Mouse (Mus musculus): ENCODE data around the gene Fam92b. TPM values are rescaled to one million over a fixed set of nuclear protein-coding genes. Genes with fewer than 3 reads are reported as not detected.

Fam92b gene
- polyA plus RNA-seq, 1 experiment from 2014 or later: not detected

GRCm38 (mm10) chr8:120151151-120151550 is 26.1 kb downstream of the Fam92b start:
- Histone ChIP-seq H3K9me3 (replicated peaks) (no peaks in the 10 kb centered on the region), H3K4me3 (no peak overlapping the region), H3K4me2 (no peak overlapping the region), H3K9ac (no peak overlapping the region), H3K27me3 (replicated peaks) (no peaks in the 10 kb centered on the region), H3K4me1 (replicated peaks) (peaks cover 14% of the 10 kb centered on the region; the same call in 1 of the 2 replicates), H3K36me3 (peaks cover 43% of the 10 kb centered on the region), H3K27ac (ENCODE audit: poor library complexity, severe bottlenecking) (no peak overlapping the region)
- WGBS: 65% methylated on average over 9 of the region's 9 CpGs
- no peak for ATAC-seq (ENCODE audit: insufficient number of reproducible peaks, low FRiP score)

- peaks cover 52% of the 10 kb centered on the region for H3K36me3 ChIP-seq
These were observed 27.2 kb downstream of the Fam92b start for GRCm38 (mm10) chr8:120150028-120150427.

GRCm38 (mm10) chr8:120146051-120146450 is 31.2 kb downstream of the Fam92b start:
- Histone ChIP-seq H3K4me3 (no peak overlapping the region), H3K4me2 (no peak overlapping the region), H3K27ac (ENCODE audit: poor library complexity, severe bottlenecking) (no peak overlapping the region), H3K9me3 (replicated peaks) (no peaks in the 10 kb centered on the region), H3K36me3 (peaks cover 22% of the 10 kb centered on the region), H3K9ac (no peak overlapping the region), H3K27me3 (replicated peaks) (no peaks in the 10 kb centered on the region), H3K4me1 (replicated peaks) (peaks cover 27% of the 10 kb centered on the region)
- 84% methylated on average over 1 of the region's 1 CpGs for WGBS
- ATAC-seq (ENCODE audit: insufficient number of reproducible peaks, low FRiP score): no peak

More at GRCm38 (mm10) chr8:120150028-120150427, 27.2 kb downstream of the Fam92b start:
- Histone ChIP-seq H3K4me3 (no peak overlapping the region), H3K4me1 (replicated peaks) (peaks cover 16% of the 10 kb centered on the region), H3K9ac (no peak overlapping the region), H3K27ac (ENCODE audit: poor library complexity, severe bottlenecking) (no peak overlapping the region), H3K9me3 (replicated peaks) (no peaks in the 10 kb centered on the region), H3K27me3 (replicated peaks) (no peaks in the 10 kb centered on the region), H3K4me2 (no peak overlapping the region)
- ATAC-seq (ENCODE audit: insufficient number of reproducible peaks, low FRiP score): no peak
- 61% methylated on average over 12 of the region's 12 CpGs for WGBS

GRCm38 (mm10) chr8:120144652-120145301 is 32.5 kb downstream of the Fam92b start:
- Histone ChIP-seq H3K4me2 (no peak overlapping the region), H3K9me3 (replicated peaks) (no peaks in the 10 kb centered on the region), H3K4me3 (no peak overlapping the region), H3K27me3 (replicated peaks) (no peaks in the 10 kb centered on the region), H3K4me1 (replicated peaks) (peaks cover 40% of the 10 kb centered on the region), H3K27ac (ENCODE audit: poor library complexity, severe bottlenecking) (no peak overlapping the region), H3K36me3 (peaks cover 10% of the 10 kb centered on the region), H3K9ac (peak overlapping the region; percentile 57)
- WGBS: 37% methylated on average over 12 of the region's 12 CpGs
- ATAC-seq (ENCODE audit: insufficient number of reproducible peaks, low FRiP score): 0 out of 2 replicates have a peak, but pooled peaks have one; percentile 29

GRCm38 (mm10) chr8:120143911-120144651 is 33.2 kb downstream of the Fam92b start:
- no peaks in the 10 kb centered on the region for H3K9me3 ChIP-seq (replicated peaks)
- H3K27ac ChIP-seq (ENCODE audit: poor library complexity, severe bottlenecking): no peak overlapping the region
- H3K4me2 ChIP-seq: no peak overlapping the region
- ATAC-seq (ENCODE audit: insufficient number of reproducible peaks, low FRiP score): no peak
- no peak overlapping the region for H3K4me3 ChIP-seq
- WGBS: 58% methylated on average over 15 of the region's 15 CpGs
- H3K27me3 ChIP-seq (replicated peaks): no peaks in the 10 kb centered on the region
- no peak overlapping the region for H3K9ac ChIP-seq
- H3K4me1 ChIP-seq (replicated peaks): peaks cover 47% of the 10 kb centered on the region
- peaks cover 10% of the 10 kb centered on the region for H3K36me3 ChIP-seq

GRCm38 (mm10) chr8:120140769-120141168 is 36.5 kb downstream of the Fam92b start:
- Histone ChIP-seq H3K9me3 (replicated peaks) (no peaks in the 10 kb centered on the region), H3K36me3 (peaks cover 6% of the 10 kb centered on the region), H3K27me3 (replicated peaks) (no peaks in the 10 kb centered on the region), H3K4me3 (no peak overlapping the region), H3K4me1 (replicated peaks) (peaks cover 57% of the 10 kb centered on the region), H3K9ac (0 out of 2 replicates have a peak overlapping the region, but pooled peaks have one; percentile 17), H3K4me2 (no peak overlapping the region), H3K27ac (ENCODE audit: poor library complexity, severe bottlenecking) (peak overlapping the region; percentile 39; the same call in 1 of the 2 replicates)
- no peak for ATAC-seq (ENCODE audit: insufficient number of reproducible peaks, low FRiP score)
- 46% methylated on average over 3 of the region's 3 CpGs for WGBS

- Histone ChIP-seq H3K4me2 (no peak overlapping the region), H3K27me3 (replicated peaks) (no peaks in the 10 kb centered on the region), H3K36me3 (0 out of 2 replicates have a peak, but pooled peaks cover 2% of the 10 kb centered on the region), H3K9me3 (replicated peaks) (no peaks in the 10 kb centered on the region), H3K27ac (ENCODE audit: poor library complexity, severe bottlenecking) (no peak overlapping the region), H3K4me1 (replicated peaks) (peaks cover 44% of the 10 kb centered on the region), H3K4me3 (no peak overlapping the region), H3K9ac (no peak overlapping the region)
- ATAC-seq (ENCODE audit: insufficient number of reproducible peaks, low FRiP score): no peak
- WGBS: 88% methylated on average over 2 of the region's 2 CpGs
These were observed 38.3 kb downstream of the Fam92b start for GRCm38 (mm10) chr8:120138958-120139357.

GRCm38 (mm10) chr8:120136618-120137017 is 40.6 kb downstream of the Fam92b start:
- H3K4me3 ChIP-seq: no peak overlapping the region
- H3K27ac ChIP-seq (ENCODE audit: poor library complexity, severe bottlenecking): no peak overlapping the region
- 0 out of 2 replicates have a peak, but pooled peaks cover 2% of the 10 kb centered on the region for H3K36me3 ChIP-seq
- WGBS: 58% methylated on average over 7 of the region's 7 CpGs
- H3K9ac ChIP-seq: no peak overlapping the region
- peaks cover 36% of the 10 kb centered on the region for H3K4me1 ChIP-seq (replicated peaks)
- no peaks in the 10 kb centered on the region for H3K27me3 ChIP-seq (replicated peaks)
- no peaks in the 10 kb centered on the region for H3K9me3 ChIP-seq (replicated peaks)
- no peak for ATAC-seq (ENCODE audit: insufficient number of reproducible peaks, low FRiP score)
- H3K4me2 ChIP-seq: no peak overlapping the region

GRCm38 (mm10) chr8:120135687-120136086 is 41.6 kb downstream of the Fam92b start:
- Histone ChIP-seq H3K36me3 (0 out of 2 replicates have a peak, but pooled peaks cover 2% of the 10 kb centered on the region), H3K9ac (no peak overlapping the region), H3K27ac (ENCODE audit: poor library complexity, severe bottlenecking) (no peak overlapping the region), H3K9me3 (replicated peaks) (no peaks in the 10 kb centered on the region), H3K27me3 (replicated peaks) (no peaks in the 10 kb centered on the region), H3K4me1 (replicated peaks) (peaks cover 31% of the 10 kb centered on the region), H3K4me3 (no peak overlapping the region), H3K4me2 (no peak overlapping the region)
- no peak for ATAC-seq (ENCODE audit: insufficient number of reproducible peaks, low FRiP score)
- 88% methylated on average over 7 of the region's 7 CpGs for WGBS

- no peak overlapping the region for H3K4me2 ChIP-seq
- H3K36me3 ChIP-seq: peaks cover 7% of the 10 kb centered on the region; the same call in 1 of the 2 replicates
- no peaks in the 10 kb centered on the region for H3K27me3 ChIP-seq (replicated peaks)
- no peak for ATAC-seq (ENCODE audit: insufficient number of reproducible peaks, low FRiP score)
- H3K4me1 ChIP-seq (replicated peaks): peaks cover 29% of the 10 kb centered on the region
- 76% methylated on average over 7 of the region's 7 CpGs for WGBS
- H3K9ac ChIP-seq: no peak overlapping the region
- H3K4me3 ChIP-seq: no peak overlapping the region
- no peaks in the 10 kb centered on the region for H3K9me3 ChIP-seq (replicated peaks)
- H3K27ac ChIP-seq (ENCODE audit: poor library complexity, severe bottlenecking): no peak overlapping the region
These were observed 44.1 kb downstream of the Fam92b start for GRCm38 (mm10) chr8:120133169-120133568.

GRCm38 (mm10) chr8:120131158-120131557 is 46.1 kb downstream of the Fam92b start:
- Histone ChIP-seq H3K4me3 (no peak overlapping the region), H3K27ac (ENCODE audit: poor library complexity, severe bottlenecking) (no peak overlapping the region), H3K36me3 (peaks cover 7% of the 10 kb centered on the region; the same call in 1 of the 2 replicates), H3K27me3 (replicated peaks) (no peaks in the 10 kb centered on the region), H3K4me1 (replicated peaks) (peaks cover 39% of the 10 kb centered on the region), H3K4me2 (no peak overlapping the region), H3K9me3 (replicated peaks) (no peaks in the 10 kb centered on the region), H3K9ac (no peak overlapping the region)
- no peak for ATAC-seq (ENCODE audit: insufficient number of reproducible peaks, low FRiP score)
- WGBS: 76% methylated on average over 8 of the region's 8 CpGs
